Mouse (Mus musculus) gastrocnemius, adult 2 months (tissue): ENCODE results near the gene Bpi. TPM values are rescaled to one million over a fixed set of nuclear protein-coding genes. Genes with fewer than 3 reads are reported as not detected.
A peak's percentile ranks its signal among the peaks of the same experiment; 100 is the strongest.

Source experiments
- DNase-seq: peaks from one replicate; pipeline ENCODE4 v3.0.0; 2022
- H3K27ac ChIP-seq: fragments of 200-600 bp; 2 replicates; pipeline ENCODE4 v1.8.1; 2022; ENCODE audit warnings: mild to moderate bottlenecking
- H3K4me3 ChIP-seq: fragments of 200-600 bp; 2 replicates; pipeline ENCODE4 v1.8.1; 2022; ENCODE audit warnings: mild to moderate bottlenecking, moderate library complexity
- CTCF ChIP-seq: fragments of 200-600 bp; IDR thresholded peaks from 2 replicates; pipeline ENCODE4 v1.8.1; 2022; ENCODE audit warnings: antibody characterized with exemption, mild to moderate bottlenecking, moderate library complexity
- intact Hi-C: fragments of 180-260 bp; cut with DNase I; formaldehyde crosslinking; loops from one replicate; pipeline ENCODE4 v1.15.1; 2025
- total RNA-seq, 2 experiments: library from RNA; stranded (reverse); gene quantifications; 2 replicates each; pipeline ENCODE4 v1.2.3; 2021

The Bpi gene
- total RNA-seq, 2 experiments from 2014 or later: not detected

DNA sequence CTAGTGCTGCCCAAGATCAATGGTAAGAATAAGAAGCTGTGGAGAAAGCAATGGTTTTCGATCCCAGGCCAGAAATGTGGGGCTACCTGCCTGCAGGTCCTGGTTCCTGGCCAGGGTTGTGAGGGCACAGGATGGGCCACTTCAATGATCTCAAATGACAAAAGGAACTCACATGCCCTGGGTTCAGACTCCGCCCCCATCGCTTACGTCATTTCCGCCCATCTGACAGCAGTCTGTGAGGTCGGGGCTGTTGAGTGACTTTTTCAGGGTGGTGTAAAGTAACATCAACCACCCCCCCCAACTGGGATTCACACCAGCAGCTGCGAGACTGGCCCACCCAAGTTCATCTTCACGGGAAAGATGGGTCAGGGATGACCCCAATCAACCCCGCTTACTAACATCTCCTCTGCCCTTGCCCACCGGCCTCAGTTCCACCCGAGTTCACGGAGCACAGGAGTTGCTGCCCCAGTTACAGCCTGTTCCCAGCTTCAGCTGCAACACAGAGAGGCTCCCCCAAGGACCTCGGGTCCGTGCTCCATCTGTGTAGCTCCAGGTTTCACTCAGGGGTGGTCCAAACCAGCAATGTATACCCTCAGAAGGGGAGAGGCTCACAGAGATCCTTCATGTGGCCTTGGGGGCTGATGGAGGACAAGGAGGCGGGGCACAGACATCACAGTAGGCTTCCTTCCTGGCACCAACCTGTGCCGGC, 23.8 kb downstream of the Bpi start:
- Histone ChIP-seq H3K4me3 (no peak overlapping the region), H3K27ac (no peak overlapping the region)
- TF ChIP-seq CTCF: no peak
- no peak for DNase-seq
- intact Hi-C loops: loop anchor here (5.0 kb wide), 1 partner anchor 61 kb away; no protein-coding TSS in a partner anchor

DNA sequence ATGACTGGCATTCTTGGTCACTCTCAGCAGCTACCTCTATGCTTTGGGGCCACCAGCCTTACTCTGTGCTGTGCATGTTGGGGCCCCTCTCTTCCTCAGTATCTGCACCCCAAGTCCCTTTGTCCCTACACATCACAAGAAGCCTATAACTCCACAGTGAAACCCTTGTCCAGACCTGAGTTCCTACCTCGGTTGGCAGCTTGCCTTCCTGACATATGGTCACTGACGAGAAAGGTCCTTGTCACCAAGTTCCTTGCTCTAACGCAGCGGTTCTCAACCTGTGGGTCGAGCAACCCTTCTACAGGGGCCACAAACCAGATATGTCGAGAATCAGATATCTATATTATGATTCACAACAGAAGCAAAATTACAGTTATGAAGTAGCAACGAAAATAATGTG, 25.2 kb downstream of the Bpi start:
- no peak for TF ChIP-seq CTCF
- DNase-seq: no peak
- intact Hi-C loops: loop anchor here (5.0 kb wide), 1 partner anchor 59 kb away; no protein-coding TSS in a partner anchor
- H3K4me3 ChIP-seq: no peak overlapping the region
- no peak overlapping the region for H3K27ac ChIP-seq

DNA sequence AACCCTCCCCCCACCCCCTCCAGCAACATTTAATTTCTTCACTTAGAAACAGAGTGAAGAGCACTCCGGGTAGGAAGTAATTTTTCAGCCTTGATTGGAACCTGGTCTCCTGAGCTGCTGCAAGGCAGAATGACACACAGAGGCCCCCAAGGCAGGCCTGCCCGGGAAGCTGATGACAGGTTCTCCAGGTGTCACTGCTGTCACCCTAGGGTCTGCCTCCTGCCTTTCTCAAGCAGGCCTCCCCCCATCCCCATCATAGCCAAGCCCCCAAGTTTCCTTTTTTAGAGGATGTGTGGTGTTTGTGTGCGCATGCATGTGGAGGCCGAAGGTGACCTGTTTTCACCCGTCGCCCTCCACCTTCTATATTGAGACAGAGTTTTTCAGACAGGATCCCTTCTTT, 25.9 kb downstream of the Bpi start:
- intact Hi-C loops: loop anchor here (5.0 kb wide), 1 partner anchor 59 kb away; no protein-coding TSS in a partner anchor
- DNase-seq: no peak
- no peak for TF ChIP-seq CTCF
- H3K4me3 ChIP-seq: no peak overlapping the region
- no peak overlapping the region for H3K27ac ChIP-seq

DNA sequence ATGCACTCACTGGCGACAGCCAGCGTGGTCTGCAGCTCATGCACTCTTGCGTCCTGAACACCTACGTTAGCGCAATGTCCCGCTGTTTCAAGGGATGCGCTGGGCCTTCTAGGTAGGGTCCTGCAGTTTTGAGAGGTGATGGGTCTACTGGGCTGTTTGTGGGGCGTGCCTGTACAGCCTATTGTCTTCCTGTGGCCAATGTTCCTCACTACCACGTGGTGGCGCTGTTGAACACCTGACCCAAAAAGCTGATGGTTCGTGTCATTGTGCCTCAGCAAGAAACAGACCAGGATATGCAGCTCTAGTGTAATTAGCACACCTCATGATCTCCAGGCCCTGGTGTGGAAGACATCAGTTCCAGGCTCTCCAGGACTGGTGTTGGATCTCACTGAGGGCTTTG, 26.7 kb downstream of the Bpi start:
- TF ChIP-seq CTCF: peak; percentile 82
- no peak overlapping the region for H3K4me3 ChIP-seq
- DNase-seq: peak; percentile 61
- H3K27ac ChIP-seq: no peak overlapping the region
- intact Hi-C loops: loop anchor here (5.0 kb wide), 1 partner anchor 58 kb away; no protein-coding TSS in a partner anchor

DNA sequence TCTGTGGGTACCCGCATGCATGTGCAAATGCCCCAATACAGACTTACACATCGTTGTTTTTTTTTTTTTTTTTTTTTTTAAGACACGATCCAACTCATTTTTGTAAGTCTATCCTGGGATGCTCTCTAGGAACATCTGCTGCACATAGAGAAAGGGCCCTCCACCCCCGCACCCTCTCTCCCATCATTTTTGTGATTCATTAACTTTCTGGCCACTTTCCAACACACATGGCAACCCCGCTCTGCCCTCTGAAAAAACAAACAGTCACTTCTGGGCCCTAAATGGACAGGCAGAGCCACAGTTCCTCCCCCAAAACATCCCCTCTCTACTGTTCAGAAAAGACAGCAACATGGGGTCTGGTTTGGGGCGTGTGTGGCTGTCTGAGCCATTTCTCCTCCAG, 27.8 kb downstream of the Bpi start:
- Histone ChIP-seq H3K4me3 (no peak overlapping the region), H3K27ac (no peak overlapping the region)
- intact Hi-C loops: no loop called here
- no peak for DNase-seq
- no peak for TF ChIP-seq CTCF

DNA sequence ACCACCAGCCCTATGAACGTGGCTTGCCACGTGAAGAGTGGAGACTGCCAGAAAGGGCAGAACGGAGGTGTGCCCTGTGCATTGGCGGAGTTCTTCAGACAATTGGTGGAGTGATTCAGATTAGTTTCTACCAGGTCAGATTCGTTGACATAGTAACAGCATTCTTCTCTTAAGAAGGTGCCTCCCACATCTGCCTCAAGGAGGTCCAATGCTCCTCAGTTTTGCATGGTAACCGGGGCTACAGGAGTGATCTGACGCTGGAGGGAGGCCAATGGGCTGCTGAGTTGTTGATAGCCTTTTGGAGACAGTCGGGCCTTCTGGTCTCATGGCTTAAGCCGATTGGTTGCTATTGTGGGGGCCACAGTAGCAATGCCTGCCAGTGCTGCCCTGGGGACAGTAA, 37.8 kb downstream of the Bpi start:
- intact Hi-C loops: no loop called here
- no peak for TF ChIP-seq CTCF
- H3K4me3 ChIP-seq: no peak overlapping the region
- DNase-seq: no peak
- no peak overlapping the region for H3K27ac ChIP-seq

DNA sequence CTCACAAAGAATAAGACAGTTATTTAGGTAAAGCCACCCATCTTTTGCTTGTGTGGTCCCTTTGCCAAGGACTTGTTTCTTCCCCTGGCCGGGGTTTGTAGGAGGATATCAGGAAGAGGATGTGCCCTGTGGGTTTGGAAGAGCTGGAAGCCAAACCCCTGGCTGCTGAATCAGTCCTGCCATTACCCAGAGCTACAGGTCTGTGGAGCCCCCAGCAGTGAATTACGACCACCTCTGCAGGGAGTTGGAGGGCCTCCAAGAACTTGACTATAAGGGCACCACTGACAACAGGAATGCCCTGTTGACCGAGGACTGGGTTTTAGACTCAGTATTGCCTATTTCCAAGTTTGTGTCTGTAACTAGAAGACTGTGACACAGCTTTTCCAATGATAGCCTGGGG, 41.3 kb downstream of the Bpi start:
- TF ChIP-seq CTCF: no peak
- intact Hi-C loops: no loop called here
- DNase-seq: no peak
- H3K4me3 ChIP-seq: no peak overlapping the region
- H3K27ac ChIP-seq: no peak overlapping the region

DNA sequence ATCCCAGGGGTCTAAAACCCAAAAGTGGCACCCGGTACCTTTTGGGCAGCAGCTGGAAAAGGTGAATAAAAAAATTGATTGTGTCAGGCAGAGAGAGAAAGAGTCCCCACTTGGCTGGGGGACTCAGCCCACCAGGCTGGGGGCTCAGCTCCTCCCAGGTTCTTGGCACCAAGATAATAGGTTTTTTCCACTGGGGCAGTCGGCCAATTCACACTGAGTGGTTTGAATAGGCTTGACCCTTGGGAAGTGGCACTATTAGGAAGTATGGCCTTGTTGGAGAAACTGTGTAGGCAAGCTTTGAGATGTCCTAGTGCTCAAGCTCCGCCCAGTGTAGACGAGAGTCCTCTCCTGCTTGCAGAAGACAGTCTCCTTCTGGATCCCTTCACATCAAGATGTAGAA, 41.8 kb downstream of the Bpi start:
- no peak for TF ChIP-seq CTCF
- intact Hi-C loops: no loop called here
- H3K4me3 ChIP-seq: no peak overlapping the region

DNA sequence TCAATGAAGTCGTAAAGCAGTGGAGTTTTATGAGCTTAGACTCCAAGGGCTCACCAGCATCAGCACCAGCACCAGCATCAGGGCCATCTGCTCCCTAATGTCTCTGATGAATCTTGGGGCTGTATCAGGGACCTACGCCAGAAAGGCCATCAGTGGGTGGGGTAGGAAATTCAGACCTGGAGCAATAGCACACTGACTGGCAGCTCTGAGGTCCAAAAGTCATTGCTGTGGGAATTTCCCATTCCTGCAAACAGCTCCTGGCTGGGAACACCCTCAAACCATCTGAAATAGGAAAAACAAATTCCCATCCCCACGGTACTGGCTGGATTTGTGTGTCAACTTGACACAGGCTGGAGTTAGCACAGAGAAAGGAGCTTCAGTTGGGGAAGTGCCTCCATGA, 44.9 kb downstream of the Bpi start:
- peak overlapping the region; percentile 20; the same call in 1 of the 2 replicates for H3K27ac ChIP-seq
- no peak overlapping the region for H3K4me3 ChIP-seq
- DNase-seq: peak; percentile 59
- intact Hi-C loops: no loop called here
- TF ChIP-seq CTCF: no peak

More for the DNA sequence above, 41.8 kb downstream of the Bpi start:
- DNase-seq: no peak
- no peak overlapping the region for H3K27ac ChIP-seq

DNA sequence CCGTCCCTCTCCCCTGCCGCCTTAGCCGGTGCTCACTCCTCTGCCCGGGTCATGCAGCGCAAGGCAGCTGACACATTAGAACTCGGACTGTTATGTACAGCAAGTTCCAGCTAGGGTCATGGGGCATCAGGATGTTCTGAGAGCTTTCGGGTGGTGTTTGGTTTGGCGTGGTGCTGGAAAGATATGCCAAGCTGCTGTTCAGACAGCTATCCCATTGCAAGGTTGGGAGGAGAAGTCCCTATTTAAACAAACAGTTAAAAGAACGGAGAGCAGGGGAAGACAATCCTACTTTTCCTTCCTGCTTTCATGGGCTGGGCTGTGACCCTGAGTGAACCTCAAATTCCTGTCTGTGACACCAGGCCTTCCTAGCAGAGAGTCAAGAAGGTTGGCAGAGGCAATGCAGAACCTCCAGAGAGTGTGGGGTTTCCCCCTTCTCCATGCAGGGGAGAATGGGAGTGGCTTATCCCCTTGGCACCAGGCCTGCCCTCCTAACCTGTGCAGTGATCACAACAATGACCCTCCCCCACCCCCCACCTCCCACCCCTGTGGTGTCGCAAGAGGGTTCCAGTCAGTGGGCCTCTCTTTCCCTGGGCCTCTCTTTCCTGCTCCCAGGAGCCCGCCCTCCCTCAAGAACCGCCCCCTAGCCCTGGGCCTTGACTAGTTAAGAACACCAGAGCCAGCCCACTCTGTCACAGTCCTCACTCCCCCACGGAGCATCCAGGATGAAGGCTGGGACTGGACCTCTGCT, 48.2 kb downstream of the Bpi start, which contains the start of gene Lbp:
TSS of gene Lbp (plus strand) at position 546 of the 748 bp plus-strand sequence.
- intact Hi-C loops: no loop called here
- no peak for TF ChIP-seq CTCF
- DNase-seq: peak; percentile 76
- peak within 1 kb of the TSS; percentile 66 for H3K4me3 ChIP-seq
- H3K27ac ChIP-seq: peak within 1 kb of the TSS; percentile 80

DNA sequence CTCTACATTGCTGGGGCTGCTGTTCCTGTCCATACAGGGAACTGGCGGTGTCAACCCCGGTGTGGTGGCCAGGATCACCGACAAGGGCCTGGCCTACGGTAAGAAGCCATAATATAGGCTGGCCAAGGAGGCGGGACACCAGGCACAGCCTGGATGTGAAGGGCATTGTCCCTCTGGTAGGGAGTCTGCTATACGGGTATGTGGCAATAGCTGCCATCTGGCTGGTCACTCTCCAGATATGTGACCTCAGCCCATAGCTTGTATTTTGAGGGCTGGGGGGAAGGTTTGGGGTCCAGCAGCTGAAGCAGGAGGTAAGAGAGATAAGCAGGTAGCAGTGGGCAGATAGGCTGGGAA, 48.8 kb downstream of the Bpi start:
- Histone ChIP-seq H3K4me3 (peak overlapping the region; percentile 66), H3K27ac (peak overlapping the region; percentile 80)
- TF ChIP-seq CTCF: no peak
- intact Hi-C loops: no loop called here
- no peak for DNase-seq

DNA sequence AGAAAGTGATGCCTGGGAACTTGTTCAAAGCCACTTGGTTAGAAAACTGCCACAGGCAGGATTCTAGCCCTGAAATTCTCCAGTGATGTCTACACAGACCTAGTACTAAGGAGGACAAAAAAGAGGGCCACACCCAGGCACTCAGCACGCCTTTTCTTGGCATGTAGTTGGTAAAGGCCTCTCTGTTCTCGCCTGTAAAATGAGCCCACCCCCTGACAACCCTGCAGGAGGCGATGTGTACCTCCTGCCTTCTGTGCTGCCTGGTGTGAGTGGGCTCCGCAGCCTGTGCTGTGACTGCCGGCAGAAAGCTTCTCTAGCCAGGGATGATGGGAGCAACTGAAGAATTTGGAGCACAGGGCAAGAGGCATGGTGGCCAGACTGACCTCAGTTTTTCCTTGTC, 50.4 kb downstream of the Bpi start:
- no peak for DNase-seq
- H3K4me3 ChIP-seq: peak overlapping the region; percentile 66
- H3K27ac ChIP-seq: peak overlapping the region; percentile 80
- intact Hi-C loops: no loop called here
- no peak for TF ChIP-seq CTCF

DNA sequence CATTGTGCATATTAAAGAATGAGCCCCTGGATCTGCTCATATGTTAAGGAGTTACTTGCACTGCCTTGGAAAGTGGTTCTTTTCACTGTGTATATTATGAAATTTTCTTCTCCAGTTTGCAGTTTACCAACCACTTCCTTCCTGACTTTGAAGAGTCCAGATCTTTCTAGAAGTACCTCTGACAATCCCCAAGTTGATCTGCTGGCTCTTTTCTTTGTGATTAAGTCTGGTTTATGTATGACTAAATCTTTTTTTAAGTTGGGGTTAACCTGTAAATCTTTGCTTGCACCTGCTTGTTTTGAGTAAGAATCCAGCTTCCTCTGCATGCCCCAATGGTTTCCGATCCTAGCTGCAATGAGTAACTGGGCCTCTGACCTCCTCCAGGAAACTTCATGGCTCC, 55.2 kb downstream of the Bpi start:
- DNase-seq: no peak
- no peak overlapping the region for H3K27ac ChIP-seq
- intact Hi-C loops: no loop called here
- TF ChIP-seq CTCF: no peak
- no peak overlapping the region for H3K4me3 ChIP-seq

DNA sequence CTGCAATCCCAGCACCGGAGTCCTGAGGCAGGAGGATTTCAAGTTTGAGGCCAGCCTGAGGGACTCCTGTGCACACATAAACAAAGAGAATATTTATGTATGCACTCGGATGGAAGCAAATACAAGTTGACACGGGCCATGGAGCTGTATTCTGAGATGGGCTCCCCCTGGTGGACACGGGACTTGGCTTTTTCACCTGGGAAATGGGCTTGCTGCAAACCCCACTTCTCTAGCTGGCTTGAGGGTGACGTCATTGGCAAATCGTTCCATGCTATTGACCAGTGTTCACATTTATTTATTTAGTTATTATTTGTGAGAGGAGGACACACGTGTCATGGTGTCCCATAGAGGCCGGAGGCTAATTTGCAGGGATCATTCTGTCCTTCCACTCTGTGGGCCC, 58.5 kb downstream of the Bpi start:
- Histone ChIP-seq H3K27ac (no peak overlapping the region), H3K4me3 (no peak overlapping the region)
- DNase-seq: no peak
- intact Hi-C loops: no loop called here
- TF ChIP-seq CTCF: peak; percentile 37; the same call in 1 of the 2 replicates
